Mouse (Mus musculus): Measurements from ENCODE around the gene Fam213b. TPM values are rescaled to one million over a fixed set of nuclear protein-coding genes. Genes with fewer than 3 reads are reported as not detected.

The Fam213b gene
- total and polyA plus RNA-seq, 3 experiments, result 41.1 to 87.9 (median 56.2) TPM

DNA sequence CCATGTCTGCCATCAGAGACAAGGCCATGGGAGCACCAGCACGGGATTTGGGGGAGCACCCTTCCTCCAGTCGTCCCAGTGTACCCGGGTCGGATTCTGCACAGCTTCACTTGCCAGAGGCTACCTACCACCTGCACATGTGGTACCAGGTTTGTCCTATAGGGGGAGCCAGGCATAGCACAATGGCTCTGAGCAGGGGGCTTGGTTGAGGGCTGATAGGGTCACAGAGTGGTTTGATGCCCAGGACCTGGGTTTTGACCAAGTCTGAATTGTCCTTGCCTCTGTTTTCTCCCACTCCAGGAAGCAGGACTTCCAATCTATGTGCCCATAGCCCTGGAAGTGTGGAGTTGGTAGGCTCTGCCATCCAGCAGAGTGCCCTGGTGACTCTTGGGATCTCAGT is 26.5 kb upstream of the Fam213b start:
- DNase-seq, result no peak

DNA sequence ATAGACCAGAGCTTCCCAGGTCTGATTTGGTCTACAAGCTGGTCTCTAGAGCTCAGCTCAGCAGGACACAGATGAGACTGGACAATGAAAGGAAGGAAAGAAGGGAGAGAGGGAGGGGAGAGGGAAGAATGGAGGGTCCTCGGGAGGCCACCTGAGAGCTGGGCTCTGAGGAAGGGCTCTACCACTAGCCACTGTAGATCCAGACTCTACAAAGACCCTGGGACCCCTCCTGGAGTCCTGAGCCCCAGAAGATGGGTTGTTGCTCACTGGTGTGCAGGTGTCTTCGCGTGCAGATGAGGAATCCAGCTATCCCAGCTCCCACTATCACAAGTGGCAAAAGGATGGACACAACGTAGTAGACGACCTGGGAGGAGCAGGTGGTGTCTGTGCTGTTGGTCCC is 24.0 kb upstream of the Fam213b start:
- DNase-seq, result no peak

DNA sequence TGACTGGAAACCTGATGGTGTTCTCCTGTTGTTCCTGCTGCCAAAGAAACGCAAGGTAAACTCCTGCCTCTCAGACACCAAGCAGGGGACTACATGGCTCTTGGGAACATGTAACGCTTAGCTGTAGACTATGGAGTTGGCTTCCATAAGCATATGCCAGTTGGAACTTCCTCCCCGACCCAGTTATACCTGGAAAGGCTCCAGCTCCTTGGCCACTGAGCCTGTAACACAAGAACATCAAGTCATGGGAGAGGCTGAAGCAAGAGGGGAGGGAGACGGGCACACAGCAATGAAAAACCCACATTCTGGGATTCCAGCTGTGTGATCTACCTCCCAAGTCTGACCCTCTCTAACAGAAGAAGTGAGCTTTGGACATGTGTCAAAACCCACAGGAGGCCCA is 23.4 kb upstream of the Fam213b start:
- no peak for DNase-seq

DNA sequence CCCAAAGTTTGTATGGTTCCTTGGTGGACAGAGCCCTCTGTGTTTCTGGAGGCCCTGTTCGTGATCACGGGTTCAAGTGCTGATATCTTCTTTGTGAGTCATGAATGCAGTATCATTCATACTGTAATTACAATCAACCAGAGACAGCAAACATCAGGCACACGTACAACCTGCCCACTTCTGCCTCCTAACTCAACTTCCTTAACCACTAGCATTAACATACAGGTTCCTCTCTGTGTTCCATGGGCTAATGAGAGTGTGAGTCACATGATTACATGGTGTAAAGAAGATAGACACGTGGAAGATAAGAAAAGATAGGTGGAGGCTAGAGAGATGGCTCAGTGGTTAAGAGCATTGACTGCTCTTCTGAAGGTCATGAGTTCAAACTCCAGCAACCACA is 17.7 kb upstream of the Fam213b start:
- DNase-seq, result no peak

DNA sequence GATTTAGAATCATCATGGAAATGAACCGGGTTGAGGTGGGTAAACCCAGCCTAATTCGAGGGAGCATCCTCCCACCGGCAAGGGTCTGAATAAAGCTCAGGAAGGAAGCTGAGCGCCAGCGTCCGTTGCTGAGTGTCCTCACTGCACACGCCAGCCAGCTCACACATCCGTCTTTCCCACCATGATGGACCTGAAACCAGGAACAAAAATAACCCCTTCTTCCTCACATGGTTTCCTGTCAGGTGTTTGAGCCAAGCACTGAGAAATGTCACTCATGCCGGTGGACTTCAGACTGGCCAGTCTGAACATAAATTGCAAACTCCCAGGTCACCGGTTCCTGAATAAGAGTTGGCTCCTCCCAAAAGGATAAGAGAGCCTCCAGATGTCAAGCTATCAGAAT is 16.4 kb upstream of the Fam213b start:
- DNase-seq, result no peak

DNA sequence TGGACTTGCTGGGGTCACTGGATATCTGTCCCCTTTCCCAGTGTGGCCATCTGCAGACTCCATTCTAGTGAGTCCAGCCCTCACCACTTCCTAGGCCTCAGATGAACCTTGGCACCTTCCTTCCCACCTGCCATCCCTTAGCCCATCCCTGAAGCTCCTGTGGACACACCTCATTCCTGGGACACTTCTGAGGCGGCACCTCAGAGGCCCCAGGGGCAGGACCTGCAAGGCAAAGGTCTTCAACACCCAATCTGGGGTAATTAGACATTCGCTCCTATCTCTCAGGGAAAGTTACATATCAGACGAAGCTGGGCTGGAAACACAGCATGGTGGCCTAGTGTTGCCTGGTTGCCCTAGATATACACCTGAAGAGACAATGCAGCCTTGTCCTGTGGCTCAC is 15.8 kb upstream of the Fam213b start:
- DNase-seq, result no peak

DNA sequence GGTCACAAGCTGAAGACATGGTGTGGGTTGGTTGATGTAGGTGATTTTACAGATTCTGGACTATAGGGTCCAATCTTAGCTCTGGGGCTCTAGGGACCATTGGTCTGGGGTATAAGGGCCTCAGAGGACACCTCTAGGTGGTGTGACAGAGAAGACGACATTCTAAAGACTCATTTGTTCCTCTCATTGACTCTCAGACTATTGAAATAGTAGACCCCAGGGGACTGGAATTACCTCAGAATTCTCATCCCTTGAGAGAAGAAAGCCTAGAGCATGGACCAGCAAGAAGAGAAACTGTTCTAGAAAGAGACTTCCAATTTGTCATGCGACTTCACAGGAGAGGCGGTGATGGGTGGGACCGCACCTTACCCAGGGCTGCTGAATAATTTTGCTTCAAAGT is 15.3 kb upstream of the Fam213b start:
- DNase-seq, result no peak

DNA sequence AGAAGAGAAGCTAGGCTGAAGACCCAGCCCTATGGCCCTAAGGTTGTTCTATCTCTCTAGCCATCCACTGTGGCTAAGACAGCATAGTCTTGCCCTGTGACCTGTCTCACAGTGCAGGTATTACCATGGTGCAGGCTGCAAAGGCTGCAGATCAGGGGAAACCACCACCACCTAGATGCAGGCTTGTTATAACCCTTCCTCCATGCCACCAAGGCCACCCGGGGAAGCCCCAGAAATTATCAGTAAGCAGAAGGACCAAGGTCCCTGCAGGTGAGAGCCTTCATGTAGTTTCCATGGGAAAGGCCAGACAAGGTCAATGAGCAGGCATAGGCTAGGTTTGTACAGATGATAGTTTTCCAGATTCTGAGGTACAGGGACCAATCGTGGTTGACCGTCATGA is 14.9 kb upstream of the Fam213b start:
- no peak for DNase-seq

DNA sequence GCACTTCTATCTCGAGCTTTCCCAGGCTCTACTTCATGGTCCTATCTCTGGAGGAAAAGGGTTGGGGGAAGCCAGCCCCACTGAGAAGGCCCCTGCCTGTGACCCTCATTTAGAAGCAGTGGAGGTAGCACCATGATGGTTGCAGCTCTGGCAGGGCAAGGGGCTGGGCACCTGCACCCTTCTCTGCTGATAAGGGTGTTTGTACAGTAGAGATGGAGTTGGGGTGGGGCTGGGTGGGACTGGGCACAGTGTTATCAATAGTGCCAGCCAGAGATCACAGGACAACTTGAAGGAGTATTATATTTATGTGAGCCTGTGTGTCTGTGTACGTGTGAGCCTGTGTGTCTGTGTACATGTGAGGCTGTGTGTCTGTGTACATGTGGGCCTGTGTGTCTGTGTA is 12.7 kb upstream of the Fam213b start:
- no peak for DNase-seq

DNA sequence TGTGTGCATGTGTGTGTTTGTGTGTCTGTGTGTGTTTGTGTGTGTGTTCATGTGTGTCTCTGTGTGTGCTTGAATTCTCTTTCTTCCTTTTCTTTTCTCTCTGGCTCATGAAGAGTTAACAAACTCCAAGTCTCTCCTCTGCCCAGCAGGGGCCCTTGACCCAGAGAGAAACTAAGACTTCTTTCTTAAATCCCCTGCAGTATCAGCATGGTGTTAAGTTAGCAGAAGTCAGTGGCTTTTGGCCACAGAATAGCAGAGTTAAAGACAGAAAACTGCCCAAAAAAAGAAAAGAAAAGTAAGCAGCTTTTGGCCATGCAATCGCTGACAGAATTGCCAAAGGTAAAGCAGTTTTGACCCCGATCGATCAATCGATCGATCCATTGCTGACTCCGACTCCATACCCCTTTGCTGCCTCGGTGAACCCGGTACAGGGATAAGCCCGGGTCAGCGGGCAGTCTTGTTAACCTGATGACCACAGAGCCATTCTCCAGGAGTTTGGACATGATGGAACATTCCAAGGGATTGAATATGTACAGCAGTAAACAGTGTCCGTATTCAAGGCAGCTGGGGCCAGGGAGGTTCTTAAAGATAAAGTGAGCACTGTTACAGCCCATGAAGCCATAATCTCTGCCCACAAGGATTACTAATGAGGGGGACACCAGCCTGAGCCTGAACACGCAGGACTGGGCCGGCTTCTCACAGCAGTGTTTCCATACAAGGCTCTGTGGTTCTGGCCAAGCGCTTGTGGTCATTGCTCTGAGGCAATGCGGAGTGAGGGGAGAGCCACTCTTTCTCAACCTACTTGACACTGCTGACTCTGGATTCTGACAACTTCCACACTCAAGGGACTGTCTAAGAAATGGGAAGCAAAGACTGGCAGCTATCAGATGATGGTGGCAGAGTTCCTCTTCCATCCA is 11.9 kb upstream of the Fam213b start:
- DNase-seq, result peak; percentile 30

DNA sequence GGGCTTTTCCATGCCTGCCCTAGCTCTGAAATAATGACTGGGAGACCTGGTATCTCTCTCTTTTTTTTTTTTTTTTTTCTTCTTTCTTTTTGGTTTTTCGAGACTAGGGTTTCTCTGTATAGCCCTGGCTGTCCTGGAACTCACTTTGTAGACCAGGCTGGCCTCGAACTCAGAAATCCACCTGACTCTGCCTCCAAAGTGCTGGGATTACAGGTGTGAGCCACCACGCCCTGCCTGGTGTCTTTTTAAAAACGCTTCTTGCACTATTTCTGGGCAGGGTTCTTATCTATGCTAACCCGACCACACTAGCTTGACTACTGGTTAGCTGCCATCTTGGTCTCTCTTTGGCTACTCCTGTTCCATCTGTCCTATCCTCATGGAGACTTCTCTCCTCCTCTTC is 9.6 kb upstream of the Fam213b start:
- no peak for DNase-seq

DNA sequence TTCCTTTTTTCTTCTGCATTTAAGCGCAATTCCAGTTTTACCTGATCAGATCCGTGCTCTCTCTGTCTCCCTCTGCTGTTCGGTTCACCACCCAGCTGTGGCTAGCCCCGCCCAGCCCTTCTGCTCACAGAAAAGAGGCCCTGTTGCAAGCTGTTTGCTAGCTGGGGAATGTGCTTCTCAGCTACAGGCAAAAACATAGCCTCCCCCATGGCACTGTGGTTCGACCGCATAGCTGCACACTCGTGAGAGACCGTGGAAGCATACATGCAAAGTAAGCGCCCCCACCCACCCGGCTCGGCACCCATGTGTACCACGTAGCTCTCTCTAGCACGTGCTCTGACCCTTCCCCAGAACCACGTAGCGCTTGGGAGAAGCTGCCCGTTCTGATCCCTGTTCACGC is 8.9 kb upstream of the Fam213b start:
- peak; percentile 66 for DNase-seq

DNA sequence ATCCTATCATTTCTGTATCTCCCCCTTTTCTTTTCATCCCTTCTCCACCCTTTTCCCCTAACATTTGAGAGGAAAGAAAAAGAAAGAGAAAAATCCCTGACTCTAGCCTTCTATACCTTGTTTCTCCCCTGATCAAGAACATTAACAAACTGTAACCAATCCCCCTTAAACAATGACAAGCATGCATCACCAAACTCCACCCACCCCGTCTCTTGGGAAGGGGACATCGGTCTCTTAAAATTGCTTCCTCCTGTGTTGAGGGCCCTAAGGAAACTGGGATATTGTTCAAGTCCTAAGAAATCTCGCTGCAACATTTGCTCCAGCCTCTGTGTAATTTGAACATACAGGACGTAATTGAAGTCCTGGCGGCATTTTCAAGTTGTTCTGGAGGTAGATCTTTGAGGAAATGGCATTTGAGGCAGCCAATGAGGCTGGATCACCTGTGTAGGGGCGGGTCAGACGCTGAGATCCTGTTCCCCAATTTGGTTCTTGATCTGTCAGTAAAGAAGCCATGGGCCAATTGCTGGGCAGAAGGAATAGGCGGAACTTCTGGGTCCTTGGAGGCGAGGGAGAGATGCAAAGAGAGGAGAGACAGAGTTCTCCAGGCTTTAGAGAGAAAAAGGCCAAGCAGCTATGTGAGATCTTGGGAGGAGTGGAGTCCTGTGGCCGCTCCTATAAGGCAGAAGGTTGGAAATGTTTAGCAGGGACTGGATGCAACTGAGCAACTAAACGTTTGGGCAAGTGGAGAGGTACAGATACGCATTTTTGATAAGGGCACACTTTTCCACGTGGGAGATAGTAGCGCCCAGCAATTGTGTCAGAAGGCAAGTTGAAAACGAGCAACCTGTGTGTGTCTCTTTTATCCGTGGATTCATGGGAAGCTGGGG is 5.5 kb upstream of the Fam213b start:
- peak; percentile 77 for DNase-seq

DNA sequence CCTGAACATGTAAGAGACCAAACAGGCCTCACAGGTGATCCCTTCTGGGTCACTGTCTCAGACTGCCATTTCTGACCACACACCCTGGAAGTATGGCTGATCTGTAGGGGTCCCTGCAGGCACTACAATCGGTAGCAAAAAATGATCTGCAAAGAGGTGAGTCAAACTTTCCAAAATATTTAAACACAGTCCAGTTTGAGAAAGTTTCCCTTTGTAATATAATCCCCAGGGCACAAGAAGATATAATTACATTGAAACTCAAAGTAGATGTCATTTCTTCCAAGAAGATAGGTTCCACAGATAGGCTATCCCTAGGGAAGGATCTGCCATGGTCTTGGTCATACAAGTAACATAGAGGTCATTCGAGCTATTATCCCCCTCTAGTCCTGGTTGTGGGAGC is 3.4 kb upstream of the Fam213b start:
- DNase-seq, result no peak

DNA sequence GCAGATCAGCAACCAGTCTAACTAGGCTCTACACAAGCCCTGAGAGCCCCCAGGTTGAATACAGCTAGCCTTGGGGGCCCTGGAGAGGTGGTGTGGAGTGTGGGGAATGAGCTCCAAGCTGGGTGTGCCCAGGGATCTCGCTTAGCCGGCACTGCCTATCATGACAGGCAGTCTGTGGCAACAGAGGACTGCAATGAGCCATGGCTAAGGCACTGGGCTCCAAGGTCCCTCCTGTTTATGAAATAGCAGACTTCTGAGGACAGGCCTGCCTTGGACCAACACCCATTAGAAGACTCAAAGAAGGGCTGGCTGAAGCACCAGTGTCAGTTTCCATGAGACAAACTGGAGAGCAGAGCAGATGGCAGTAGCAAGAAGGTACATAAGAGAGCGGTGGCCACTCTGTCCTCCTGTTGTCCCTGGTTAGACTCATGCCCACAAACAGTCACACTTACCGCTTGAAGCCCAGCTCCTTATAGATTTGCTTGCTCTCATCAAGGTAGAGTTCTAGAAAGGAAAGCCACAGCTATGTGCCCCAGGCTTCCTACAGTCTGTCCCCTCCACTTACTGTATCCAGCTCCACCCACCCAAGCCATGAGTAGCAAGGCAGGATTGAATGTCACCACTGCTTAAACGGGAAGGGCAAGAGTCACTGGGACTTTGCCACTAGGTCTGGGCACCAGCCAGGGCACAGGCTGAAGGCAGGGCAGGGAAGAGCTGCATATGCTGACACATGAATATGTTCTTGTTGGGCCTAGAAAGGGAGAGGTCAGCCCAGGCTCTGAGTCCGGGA is 1.1 kb downstream of the Fam213b start:
- peak; percentile 63 for DNase-seq

DNA sequence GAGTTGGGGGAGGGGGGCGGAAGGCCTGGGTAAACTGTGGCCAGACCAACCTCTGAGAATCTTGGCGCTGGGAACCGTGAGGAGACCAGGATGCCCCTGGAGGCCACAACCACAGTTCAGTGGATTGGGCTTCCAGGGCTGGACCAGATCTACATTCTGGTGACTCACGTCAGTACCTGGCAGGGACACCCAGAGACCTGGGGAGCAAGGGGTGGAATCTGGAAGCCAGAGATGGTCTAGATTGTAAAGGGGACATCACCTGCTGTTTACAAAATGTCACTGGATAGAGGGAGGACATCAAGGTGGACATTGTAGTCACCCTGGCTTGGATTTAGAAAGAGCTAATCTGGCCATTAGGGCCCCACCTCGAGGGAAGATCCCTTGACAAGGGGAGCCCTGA is 3.4 kb downstream of the Fam213b start:
- DNase-seq, result no peak

DNA sequence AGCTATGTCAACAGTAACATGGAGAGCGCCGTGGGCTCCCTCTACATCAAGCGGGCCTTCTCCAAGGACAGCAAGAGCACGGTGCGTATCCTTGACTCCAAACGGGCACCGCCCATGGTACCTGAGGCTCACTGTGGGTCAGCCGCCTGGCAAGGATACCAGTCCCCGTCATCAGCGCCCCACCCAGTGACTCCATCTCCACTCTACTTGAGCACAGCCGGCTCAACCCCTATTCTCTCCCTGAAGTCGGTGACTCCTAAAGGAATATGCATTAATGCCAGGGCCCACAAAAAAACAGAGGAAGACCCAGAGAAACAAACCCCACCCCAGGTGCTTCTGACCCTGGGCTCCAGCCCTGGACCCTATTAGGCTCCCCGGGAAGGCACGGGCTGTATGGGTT is 8.0 kb downstream of the Fam213b start:
- DNase-seq, result no peak

DNA sequence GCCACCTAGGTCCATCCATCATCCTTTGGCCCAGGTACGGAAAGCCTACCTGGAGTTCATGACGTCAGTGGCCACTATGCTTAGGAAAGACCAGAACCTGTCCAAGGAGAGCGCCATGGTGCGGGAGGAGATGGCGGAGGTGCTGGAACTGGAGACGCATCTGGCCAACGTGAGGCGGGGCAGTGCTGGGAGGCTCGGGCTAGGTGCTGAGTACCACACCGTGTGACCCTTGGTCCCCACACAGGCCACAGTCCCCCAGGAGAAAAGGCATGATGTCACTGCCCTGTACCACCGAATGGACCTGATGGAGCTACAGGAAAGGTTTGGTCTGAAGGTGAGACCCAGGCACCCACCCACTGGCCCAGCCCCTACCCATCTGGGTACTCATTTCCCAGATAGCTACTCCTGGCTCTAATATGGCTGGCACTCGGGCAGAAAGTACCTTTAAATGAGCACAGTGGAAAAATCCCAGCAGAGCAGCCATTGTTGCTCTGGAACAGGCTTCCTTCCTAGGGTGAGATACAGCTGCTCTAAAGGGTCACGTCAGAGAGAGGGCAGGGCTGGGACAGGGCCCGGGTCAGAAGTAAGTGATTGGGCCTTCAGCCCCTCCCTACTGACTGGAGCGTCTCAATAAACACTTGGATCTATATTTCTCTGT is 11.2 kb downstream of the Fam213b start:
- no peak for DNase-seq

DNA sequence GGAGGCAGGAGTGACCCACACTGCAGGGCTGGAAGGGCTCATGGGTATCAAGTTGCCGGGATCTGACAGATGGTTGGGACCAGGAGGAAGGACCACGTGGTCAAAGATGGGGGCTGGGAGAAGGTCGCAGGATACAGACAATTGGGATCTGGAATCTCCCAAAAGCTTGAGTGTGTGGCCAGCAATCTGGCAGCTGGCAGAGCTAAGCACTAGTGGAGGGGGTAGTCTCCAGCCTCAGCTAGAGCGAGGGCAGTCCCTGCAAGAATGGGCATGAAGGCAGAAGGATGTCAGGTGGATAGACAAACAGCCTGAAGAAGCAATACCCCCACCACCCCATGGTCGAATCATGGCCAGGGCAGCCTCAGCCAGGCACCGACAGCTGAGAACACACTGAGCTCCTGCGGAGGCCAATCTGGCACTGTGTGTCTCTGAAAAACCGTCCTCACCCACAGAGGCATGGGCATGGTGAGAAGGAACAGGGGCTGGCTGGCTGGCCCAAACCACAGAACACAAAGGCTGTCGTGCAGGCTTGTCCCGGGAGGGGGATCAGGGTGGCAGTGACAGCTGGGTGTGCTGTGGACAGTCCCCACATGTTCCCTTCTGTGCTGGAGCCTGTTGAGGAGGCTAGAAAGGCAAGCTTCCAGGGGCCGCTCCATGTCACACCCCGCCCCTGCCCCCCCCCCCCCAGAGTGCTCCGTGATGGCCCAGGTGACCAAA is 11.9 kb downstream of the Fam213b start:
- no peak for DNase-seq

DNA sequence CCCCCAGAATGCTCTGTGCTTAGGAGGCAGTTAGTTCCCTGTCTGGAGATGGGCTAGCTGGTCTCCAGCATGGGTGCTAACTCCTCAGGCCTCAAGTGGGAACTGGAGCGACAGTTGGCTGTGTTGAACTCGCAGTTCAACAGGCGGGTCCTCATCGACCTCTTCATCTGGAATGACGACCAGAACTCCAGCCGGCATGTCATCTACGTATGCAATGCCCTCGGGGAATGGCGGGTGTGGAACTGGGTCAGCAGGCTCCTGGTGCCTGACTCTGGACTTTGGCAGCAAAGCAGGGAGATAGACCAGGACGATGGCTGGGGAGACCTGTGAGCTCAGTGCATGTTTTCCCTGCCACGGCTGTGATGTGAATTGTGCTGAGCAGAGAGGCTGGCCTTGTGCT is 13.5 kb downstream of the Fam213b start:
- DNase-seq, result no peak

DNA sequence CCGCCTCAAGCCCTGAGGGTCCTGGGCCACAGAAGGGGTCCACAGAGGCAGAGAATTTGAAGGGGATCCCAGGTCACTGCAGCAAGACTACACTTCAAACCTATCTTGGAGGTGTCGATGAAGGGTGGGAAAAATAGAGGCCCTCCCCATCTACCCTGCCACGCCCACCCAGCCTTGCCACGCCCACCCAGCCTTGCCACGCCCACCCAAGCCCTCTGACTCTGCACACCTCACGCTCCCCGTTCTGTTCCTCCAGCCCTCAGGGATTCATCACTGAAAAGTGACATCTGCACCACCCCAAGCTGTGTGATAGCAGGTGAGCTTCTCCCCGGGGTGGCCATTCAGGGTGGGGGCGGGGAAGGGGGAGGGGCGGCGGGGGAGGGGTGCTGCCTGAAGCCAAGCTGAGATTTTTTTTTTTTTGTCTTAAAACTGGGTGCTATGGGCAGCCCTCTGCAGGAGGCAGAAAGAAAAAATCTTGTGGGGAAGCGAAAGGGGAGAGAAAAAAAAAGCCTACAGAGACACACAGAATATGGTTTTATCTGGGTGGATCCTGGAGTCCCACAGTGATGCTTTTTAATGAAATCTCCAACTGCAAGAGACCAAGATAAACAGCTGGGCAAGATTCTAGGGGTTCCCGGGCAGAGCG is 16.8 kb downstream of the Fam213b start:
- no peak for DNase-seq
